Mouse (Mus musculus): ENCODE results near the gene Alox8. TPM values are rescaled to one million over a fixed set of nuclear protein-coding genes. Genes with fewer than 3 reads are reported as not detected.

Gene Alox8
- total and polyA plus RNA-seq, 3 experiments = 0.10 to 0.30 TPM; not detected in 1

- DNase-seq (ENCODE audit: extremely low read depth) = no peak
- no peaks in the 10 kb centered on the region for H3K36me3 ChIP-seq (replicated peaks in 1 of 2; ENCODE audit: control insufficient read depth in 1 of 2, insufficient read depth in 1 of 2, low read length in 1 of 2)
- H3K4me3 ChIP-seq (replicated peaks in 1 of 3; ENCODE audit: low read depth in 2 of 3, low read length in 2 of 3, poor library complexity in 1 of 3) = no peak overlapping the region
- peaks cover 2 to 10% of the 10 kb centered on the region in 2 experiments; a peak in 3 of 4 replicates for H3K4me1 ChIP-seq (ENCODE audit: control insufficient read depth in 1 of 2, insufficient read depth in 2 of 2)
- H3K27ac ChIP-seq (ENCODE audit: insufficient read depth, low read depth) = no peak overlapping the region
- peaks cover 89% of the 10 kb centered on the region for H3K27me3 ChIP-seq (replicated peaks)
- in situ Hi-C loops (cut with MboI; ENCODE audit: low pct_ligation_motif_present, low pct_unique_long_range_greater_than_20kb, low sequenced_read_pairs) (no loop called here), dilution Hi-C loops (cut with MboI; ENCODE audit: extremely low pct_ligation_motif_present, extremely low pct_unique_long_range_greater_than_20kb, low sequenced_read_pairs) (no loop called here)
- no peak overlapping the region for H3K9ac ChIP-seq (ENCODE audit: insufficient read depth, low read depth)
- H3K9me3 ChIP-seq (replicated peaks; ENCODE audit: low read length) = no peaks in the 10 kb centered on the region
- H3K79me2 ChIP-seq (replicated peaks; ENCODE audit: control insufficient read depth, extremely low read depth, insufficient read depth, poor library complexity, severe bottlenecking) = no peaks in the 10 kb centered on the region
- H3K4me2 ChIP-seq (ENCODE audit: insufficient read depth, low read depth, poor library complexity, severe bottlenecking) = no peak overlapping the region
- TF ChIP-seq POLR2A (IDR thresholded peaks at IDR 0.05; ENCODE audit: low read depth, low read length) = no peak
- TF ChIP-seq USF1 (IDR thresholded peaks at IDR 0.05; ENCODE audit: low read depth, low read length) = no peak
- TF ChIP-seq NELFE (IDR thresholded peaks at IDR 0.05; ENCODE audit: low read depth, low read length) = no peak
- TF ChIP-seq RCOR1 (conservative IDR thresholded peaks at IDR 0.05; ENCODE audit: low read depth, low read length) = no peak
- no peak for TF ChIP-seq CHD2 (IDR thresholded peaks at IDR 0.05; ENCODE audit: low read length)
- no peak for TF ChIP-seq PAX5 (IDR thresholded peaks at IDR 0.05; ENCODE audit: low read length)
- no peak for TF ChIP-seq GABPA (IDR thresholded peaks at IDR 0.05; ENCODE audit: insufficient replicate concordance, low read depth, low read length)
- no peak for TF ChIP-seq EP300 (IDR thresholded peaks at IDR 0.05; ENCODE audit: low read length)
- no peak for TF ChIP-seq BHLHE40 (IDR thresholded peaks at IDR 0.05; ENCODE audit: low read depth, low read length)
- no peak for TF ChIP-seq POLR2AphosphoS2 (IDR thresholded peaks at IDR 0.05; ENCODE audit: low read depth, low read length)
- TF ChIP-seq SMC3 (IDR thresholded peaks at IDR 0.05; ENCODE audit: low read depth, low read length) = no peak
- no peak for TF ChIP-seq ZKSCAN1 (IDR thresholded peaks at IDR 0.05; ENCODE audit: borderline replicate concordance, low read depth, low read length)
- no peak for TF ChIP-seq JUND (conservative IDR thresholded peaks at IDR 0.05; ENCODE audit: low read depth, low read length)
- TF ChIP-seq HCFC1 (IDR thresholded peaks at IDR 0.05; ENCODE audit: low read depth, low read length) = no peak
- no peak for TF ChIP-seq NRF1 (IDR thresholded peaks at IDR 0.05; ENCODE audit: low read depth, low read length)
- TF ChIP-seq CTCF (conservative IDR thresholded peaks at IDR 0.05 in 1 of 2, IDR thresholded peaks at IDR 0.05 in 1 of 2; ENCODE audit: low read depth in 2 of 2, low read length in 2 of 2) = no peak
- no peak for TF ChIP-seq MAZ (IDR thresholded peaks at IDR 0.05; ENCODE audit: low read depth, low read length)
- TF ChIP-seq MYC (IDR thresholded peaks at IDR 0.05; ENCODE audit: low read depth, low read length) = no peak
- no peak for TF ChIP-seq TCF12 (IDR thresholded peaks at IDR 0.05; ENCODE audit: low read depth, low read length)
- no peak for TF ChIP-seq MXI1 (IDR thresholded peaks at IDR 0.05; ENCODE audit: low read depth, low read length)
Observed at GRCm38 (mm10) chr11:69200231-69200630, 2.6 kb upstream of the Alox8 start.

GRCm38 (mm10) chr11:69199251-69199650 is 1.6 kb upstream of the Alox8 start:
- DNase-seq (ENCODE audit: extremely low read depth) = no peak
- Histone ChIP-seq H3K27ac (ENCODE audit: insufficient read depth, low read depth) (no peak overlapping the region), H3K9me3 (replicated peaks; ENCODE audit: low read length) (no peaks in the 10 kb centered on the region), H3K4me1 (ENCODE audit: control insufficient read depth in 1 of 2, insufficient read depth in 2 of 2) (peaks cover 2 to 10% of the 10 kb centered on the region in 2 experiments; a peak in 3 of 4 replicates), H3K4me2 (ENCODE audit: insufficient read depth, low read depth, poor library complexity, severe bottlenecking) (no peak overlapping the region), H3K79me2 (replicated peaks; ENCODE audit: control insufficient read depth, extremely low read depth, insufficient read depth, poor library complexity, severe bottlenecking) (no peaks in the 10 kb centered on the region), H3K4me3 (replicated peaks in 1 of 3; ENCODE audit: low read depth in 2 of 3, low read length in 2 of 3, poor library complexity in 1 of 3) (no peak overlapping the region), H3K27me3 (replicated peaks) (peaks cover 81% of the 10 kb centered on the region), H3K36me3 (replicated peaks in 1 of 2; ENCODE audit: control insufficient read depth in 1 of 2, insufficient read depth in 1 of 2, low read length in 1 of 2) (no peaks in the 10 kb centered on the region), H3K9ac (ENCODE audit: insufficient read depth, low read depth) (no peak overlapping the region)
- dilution Hi-C loops (cut with MboI; ENCODE audit: extremely low pct_ligation_motif_present, extremely low pct_unique_long_range_greater_than_20kb, low sequenced_read_pairs) (no loop called here), in situ Hi-C loops (cut with MboI; ENCODE audit: low pct_ligation_motif_present, low pct_unique_long_range_greater_than_20kb, low sequenced_read_pairs) (no loop called here)
- TF ChIP-seq SMC3 (IDR thresholded peaks at IDR 0.05; ENCODE audit: low read depth, low read length) (no peak), USF1 (IDR thresholded peaks at IDR 0.05; ENCODE audit: low read depth, low read length) (no peak), RCOR1 (conservative IDR thresholded peaks at IDR 0.05; ENCODE audit: low read depth, low read length) (no peak), MAX (IDR thresholded peaks at IDR 0.05; ENCODE audit: low read length) (no peak), E2F4 (IDR thresholded peaks at IDR 0.05; ENCODE audit: insufficient replicate concordance, low read depth, low read length) (no peak), PAX5 (IDR thresholded peaks at IDR 0.05; ENCODE audit: low read length) (no peak), NRF1 (IDR thresholded peaks at IDR 0.05; ENCODE audit: low read depth, low read length) (no peak), USF2 (conservative IDR thresholded peaks at IDR 0.05; ENCODE audit: low read depth, low read length) (no peak)

All from CH12.LX (cell line).